Mouse (Mus musculus) testis, postnatal 10 days (tissue): ENCODE data around the gene Dis3.

Source experiments
- DNase-seq: peaks from one replicate; pipeline ENCODE4 v3.0.0; 2021; ENCODE audit warnings: low spot score

Dis3 gene

DNA sequence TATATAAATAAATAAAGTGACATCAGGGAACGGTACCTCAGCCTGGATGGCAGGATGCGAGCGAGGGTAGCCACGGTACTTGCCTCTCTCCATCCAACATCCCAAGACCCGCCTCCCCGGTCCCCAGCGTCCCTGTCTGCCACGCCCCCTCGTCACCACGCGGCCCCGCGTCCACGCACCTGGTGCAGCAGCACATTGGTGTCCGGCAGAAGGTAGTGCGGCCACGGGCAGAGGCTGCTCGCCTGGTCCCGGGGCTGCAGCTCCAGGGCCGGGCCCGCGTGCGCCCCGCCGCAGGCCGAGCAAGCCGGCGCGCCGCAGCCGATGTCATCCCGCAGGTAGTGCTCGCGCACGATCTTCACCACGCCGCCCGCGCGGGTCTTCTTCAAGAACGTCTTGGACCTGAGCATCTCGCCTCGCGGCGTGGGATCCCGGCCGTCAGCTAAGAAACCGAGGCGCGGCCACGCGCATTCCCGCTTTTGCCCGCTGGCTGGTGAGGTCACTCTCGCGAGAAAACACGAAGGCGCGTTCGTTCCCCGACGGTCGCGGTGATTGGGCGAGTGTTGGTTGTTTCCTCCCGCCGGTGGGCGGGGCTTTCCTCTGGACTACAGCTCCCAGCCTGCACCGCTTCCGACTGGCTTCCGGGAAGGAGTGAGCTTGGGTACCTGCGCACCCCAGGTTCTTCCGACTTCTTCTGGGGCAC, at the start of gene Dis3, which contains the start of gene Pibf1:
TSS of gene Dis3 (minus strand) at position 504 of the 700 bp plus-strand sequence.
TSS of gene Pibf1 (plus strand) at position 158 of the 700 bp plus-strand sequence.
- peak; percentile 99 for DNase-seq

DNA sequence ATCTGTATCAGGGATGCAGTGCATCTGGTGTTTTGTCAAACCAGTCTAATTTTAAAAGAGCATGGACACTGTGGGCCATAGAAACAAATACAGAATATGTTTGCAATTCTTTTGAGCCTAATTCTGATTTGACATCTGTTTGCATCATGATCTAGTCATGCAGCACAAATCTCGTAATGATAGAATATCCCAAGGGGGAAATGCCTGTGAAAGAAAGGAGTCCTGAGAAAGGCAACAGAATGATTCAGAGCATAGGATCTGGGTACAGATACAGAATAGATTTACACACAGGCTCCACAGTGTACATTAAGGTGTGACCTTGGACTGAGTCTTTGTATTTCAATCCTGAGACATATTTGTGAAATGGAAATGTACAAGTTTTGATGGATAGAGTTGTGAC, 47.3 kb upstream of the Dis3 start:
- no peak for DNase-seq

DNA sequence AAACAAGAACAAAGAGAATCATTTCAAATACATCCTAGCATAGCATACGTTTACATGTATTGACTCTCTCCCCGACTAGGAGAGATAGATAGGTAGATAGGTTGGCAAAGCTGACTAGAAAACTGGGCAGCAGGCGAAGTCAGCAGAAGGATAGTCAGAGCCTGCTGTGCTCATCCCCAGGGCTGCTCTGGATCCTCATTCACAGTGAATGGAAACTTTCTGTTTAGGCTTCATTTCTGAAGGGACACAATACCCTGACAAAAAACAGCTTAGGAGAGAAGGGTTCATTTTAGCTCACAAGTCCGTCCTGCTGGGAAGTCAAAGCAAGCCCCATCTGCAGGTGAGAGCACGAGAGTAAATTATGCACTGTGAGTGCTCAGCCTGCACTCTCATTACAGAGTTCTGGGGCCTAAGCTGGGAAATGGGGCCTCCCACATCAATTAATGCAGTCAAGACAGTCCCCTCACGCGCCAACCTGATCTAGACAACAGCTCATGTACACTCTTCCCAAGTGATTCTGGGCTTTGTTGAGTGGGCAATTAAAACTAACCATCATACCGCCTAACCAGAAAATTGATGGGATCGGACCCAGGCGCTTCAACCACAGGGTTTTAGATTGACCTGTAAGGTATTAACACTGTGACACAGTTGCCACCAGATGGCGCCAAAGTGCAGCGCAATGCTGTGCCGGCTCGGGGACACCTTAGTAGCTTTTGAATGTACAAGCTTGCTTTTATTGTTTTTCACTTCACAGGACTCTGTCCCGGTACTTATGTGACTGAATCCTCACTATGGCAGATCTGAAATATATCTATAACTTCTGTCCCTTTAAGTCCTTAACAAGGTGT, 42.4 kb upstream of the Dis3 start:
- DNase-seq = peak; percentile 93

DNA sequence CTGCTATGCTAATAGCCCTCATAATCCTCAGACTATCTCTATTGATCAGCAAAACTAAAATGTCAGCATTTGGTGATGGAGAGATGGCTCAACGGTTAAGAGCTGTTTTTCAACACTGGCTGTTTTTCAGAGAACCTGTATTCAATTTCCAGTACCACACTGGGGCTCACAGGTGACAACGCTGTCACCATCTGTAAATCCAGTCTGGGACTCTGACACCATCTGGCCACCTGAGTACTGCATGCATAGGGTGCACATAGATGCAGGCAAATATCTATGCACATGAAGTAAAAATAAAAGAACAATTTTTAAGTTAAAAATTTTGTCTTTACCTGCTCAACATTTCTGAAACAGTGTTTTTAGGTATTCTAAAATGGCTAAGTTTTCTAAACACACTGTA, 40.5 kb upstream of the Dis3 start:
- DNase-seq = no peak

DNA sequence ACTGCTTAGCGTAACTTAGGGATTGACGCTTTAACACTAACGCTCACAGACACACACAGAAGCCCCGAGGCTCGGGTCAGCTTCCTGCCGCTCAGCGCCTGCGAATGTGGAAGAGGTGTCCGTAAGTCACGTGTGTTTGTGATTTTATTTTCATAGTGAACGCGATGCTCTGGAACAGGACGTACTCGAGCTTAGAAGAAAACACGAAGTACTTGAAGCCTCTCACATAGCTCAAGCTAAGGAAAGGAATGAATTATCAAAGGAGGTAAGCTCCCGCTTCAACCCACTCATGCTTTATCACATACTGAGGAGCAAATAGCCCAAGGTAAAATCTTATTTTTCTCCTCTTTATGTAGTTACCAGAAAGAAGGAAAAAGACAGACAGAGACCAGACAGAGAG, 36.7 kb upstream of the Dis3 start:
- no peak for DNase-seq

DNA sequence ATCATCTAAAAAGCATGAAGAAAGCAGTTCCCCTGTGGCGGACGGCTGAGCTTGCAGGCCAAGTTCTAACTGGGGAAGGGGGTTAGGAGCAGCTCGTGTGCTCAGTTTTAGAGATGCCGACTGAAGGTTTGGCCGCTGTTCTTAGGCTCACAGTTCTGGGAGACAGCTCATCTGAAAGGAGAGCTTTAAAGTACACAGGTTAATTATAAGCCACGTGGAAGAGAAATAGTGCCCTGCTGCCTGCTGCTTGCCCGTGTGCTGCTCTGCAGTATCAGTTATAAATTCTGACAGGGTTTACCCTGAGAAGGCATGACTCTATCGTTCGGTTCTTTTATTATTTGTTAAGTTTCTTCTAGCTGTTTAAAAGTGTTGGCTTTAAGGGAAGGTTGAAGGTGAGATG, 36.2 kb upstream of the Dis3 start:
- DNase-seq = no peak

DNA sequence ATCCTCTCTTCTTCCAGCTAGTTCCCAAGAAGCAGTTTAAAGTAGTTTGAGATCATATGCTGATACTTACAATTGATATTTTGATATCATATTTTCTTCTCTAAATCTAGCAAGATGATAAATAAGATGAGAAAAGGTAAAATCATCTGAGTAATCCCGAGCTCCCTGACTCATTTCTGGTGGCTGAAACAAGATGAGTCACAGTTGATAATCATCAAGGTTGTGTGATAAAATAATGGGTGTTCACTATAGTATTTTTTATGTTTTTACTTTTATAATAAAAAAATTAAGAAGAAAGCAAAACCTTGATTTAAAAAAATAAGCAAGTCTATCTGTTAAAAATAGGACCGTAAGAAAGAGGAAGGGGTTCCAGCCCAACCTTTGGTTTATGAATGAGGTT, 34.5 kb upstream of the Dis3 start:
- DNase-seq = no peak

DNA sequence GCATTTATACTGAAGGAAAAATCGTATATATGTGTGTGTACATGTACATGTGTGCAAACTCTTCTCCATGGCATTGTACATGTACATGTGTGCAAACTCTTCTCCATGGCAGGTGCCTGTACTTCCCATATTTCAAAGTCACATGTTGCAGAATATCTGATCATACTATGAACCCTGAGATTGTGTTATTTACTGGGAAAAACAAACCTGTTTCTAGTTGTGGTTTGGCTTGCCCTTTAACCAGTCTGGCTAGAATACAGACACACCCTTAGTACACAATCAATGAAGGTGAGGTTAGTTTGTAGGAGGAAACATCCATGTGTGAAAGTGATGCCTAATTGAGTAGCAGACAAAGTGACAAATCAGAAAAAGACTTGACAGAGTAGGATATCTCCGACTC, 29.5 kb upstream of the Dis3 start:
- DNase-seq = no peak

DNA sequence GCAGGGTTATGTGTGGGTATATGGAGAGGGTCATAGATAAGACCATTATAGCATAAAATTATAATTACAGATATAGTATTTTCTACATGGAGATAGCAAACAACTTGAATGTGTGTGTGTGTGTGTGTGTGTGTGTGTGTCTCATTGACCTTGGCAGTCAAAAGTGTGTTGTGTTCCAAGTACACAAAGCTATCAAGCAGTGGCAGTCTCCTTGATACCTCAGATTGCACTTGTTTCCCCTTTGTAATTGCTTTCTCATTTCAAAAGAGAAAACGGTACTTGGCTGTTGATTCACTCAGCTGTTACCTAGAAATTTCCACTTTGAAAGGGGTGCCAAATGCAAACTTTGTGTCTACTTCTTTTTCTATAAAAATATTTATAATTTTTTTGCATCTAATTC, 27.9 kb upstream of the Dis3 start:
- no peak for DNase-seq

DNA sequence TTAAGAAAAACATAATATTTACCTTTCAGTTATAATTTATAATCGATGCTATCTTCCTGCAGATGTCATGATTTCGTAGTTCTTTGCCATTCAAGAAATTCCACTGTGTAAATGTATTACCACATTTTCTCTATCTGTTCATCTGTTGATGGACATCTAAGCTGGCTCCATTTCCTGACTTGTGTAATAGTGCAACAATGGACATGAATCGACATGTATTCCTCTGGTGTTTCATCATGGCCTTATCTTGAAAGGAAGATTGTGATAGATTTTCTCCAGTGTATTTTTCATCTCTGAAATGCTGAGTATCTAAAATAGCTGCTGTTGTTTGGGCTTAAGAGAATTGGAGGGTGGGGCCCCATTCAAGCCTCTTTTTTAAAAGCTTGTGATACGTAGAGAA, 27.1 kb upstream of the Dis3 start:
- no peak for DNase-seq

DNA sequence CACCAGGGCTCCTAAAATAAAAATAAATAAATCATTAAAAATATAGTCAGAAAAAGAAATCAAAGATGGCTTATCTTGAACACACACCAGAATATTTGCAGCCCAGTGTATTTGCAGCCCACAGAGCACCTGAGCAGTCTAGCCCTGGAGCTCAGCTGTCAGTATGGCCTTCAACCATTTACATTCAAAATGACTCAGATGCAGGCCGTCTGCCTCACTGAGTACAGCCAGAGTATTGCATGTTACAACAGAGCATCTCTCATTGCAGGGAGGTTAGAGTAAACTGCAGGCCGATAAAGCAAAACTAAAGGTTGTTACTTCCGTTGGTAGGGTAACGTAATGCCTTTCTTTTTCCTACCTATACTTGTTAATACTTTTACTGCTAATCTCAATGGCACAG, 24.5 kb upstream of the Dis3 start:
- DNase-seq = no peak

DNA sequence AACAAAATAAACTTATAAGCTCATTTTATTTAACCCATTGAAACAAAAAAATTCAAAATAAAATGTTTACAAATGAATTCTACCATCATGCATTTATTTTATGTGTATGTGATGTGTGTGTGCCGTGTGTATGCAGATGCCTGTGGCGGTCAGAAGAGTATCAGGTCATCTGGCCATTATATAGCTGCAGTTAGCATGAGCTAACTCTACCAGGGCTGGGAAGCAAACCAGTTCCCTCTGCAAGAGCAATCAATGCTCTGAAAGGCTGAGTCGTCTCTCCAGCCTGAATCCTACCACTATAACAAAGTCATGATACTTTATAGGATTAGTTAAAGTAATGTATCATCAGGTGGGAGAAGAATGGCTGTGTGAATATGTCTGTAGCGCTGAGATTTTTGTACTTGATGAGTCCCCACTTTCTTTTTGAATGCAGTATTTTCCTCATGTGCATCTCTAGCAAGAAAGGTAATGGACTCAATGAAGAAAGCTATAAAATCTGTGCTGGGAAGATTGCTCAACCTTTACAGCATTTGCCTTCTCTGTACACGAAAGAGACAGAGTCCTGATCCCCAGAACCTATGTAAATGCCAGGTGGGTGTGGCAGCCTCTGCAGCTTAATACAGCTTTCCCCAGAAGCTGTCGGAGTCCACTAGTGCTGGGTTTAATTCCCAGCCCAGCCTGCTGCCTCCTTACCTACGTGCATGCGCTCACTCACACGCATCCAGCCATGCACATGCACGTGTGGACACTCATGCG, 22.2 kb upstream of the Dis3 start:
- no peak for DNase-seq

DNA sequence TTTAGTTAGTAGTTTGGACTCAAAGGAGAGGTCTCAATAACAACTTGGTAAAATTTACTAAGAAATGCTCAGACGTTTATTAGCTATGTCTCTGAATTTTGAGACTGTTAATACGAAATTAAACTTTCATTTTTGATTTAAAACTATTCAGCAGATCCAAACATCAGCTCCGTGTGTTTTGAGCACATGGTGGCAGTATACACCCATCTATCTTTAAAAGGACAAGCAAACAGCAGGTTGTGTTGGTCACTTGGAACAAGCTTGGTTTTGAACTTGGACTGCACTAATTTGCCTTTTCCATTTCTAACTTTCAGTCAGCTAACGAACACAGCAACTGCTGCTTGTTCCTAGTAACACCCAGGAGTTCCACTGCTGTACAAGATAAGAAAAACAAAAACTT, 18.0 kb upstream of the Dis3 start:
- no peak for DNase-seq

DNA sequence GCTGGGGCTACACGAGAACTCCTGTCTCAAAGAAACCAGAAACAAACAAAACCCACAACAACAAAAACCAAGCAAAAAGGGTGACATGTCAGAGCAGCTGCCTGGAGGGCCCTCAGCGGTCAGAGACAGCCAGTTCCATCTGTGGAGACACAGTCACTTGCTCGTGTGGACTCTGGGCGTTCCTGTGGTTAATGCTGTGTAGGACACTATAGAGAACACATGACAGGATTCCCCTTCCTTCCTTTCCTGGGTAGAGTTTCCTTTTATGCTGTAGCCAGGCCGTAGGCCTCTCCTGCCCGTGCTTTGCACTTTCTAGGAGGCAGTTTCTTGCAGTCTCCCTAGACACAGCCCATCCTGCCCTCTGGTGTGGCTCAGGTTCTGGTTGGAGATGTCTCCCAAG, 9.2 kb upstream of the Dis3 start:
- DNase-seq = no peak

DNA sequence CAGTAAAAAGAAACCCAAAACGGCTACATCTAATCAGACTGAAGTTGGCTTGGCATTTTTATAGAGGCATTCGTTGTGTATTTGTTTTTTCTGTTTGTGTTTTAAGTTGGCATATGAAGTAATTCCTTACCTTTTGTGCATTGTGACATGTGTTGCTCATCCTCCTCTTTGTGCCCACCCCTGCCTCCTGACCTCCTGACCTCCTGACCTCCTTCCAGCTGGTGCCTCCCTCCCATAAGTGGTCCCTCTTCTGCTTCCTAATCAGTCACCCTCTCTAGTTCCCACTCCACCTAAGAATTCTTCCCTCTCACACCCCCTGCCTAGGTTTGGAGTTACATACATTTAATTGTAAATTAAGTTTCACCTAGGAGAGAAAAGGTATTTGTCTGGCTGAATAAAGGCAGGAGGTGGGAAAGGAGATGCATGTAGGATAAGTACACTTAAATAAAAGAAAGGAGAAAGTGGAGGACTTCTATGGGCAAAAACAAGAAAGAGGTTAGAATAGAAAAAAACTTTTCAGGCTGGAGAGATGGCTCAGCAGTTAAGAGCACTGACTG, 8.1 kb upstream of the Dis3 start:
- DNase-seq = no peak

DNA sequence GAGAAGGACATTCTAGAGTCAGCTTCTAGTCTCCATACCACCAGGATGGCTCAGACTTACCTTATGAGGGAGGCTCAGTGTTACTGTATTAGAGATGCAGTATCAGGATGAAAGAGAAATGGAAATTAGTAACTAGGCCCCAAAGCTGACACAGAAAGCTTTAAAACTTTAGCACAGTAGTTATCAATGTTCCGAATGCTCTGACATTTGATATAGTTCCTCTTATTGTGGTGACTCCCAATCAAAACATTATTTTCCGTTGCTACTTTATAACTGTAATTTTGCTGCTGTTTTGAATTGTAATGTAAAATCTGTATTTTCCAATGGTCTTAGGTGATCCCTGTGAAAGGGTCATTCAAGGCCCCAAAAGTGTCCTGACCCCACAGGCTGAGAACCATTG, 7.1 kb upstream of the Dis3 start:
- DNase-seq = no peak

DNA sequence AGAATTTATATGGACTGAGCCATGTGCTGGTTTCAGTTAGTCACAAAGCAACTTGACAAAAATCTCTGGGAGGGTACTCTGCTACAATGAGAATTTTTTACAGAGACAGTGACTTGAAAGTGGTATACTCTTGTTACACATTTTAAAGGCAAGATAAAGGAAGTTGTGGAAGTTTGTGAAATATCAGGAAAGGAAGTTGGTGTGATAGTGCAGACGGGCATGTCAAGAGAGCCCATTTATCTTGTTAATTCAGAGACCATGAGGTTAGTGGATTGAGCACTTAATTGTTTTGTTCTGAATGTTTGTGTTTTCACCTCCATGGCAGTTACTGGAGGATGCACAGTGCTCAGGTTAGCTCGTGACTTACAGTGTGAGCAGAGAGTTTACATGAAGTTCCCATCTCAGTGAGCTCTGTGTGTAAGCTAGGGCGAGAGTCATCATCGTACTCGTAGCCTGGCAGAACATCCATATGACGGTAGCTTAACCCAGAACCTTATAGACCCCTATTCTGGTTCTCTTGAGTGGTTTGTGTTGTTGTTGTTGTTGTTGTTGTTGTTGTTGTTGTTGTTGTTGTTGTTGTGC, 5.1 kb upstream of the Dis3 start:
- no peak for DNase-seq

DNA sequence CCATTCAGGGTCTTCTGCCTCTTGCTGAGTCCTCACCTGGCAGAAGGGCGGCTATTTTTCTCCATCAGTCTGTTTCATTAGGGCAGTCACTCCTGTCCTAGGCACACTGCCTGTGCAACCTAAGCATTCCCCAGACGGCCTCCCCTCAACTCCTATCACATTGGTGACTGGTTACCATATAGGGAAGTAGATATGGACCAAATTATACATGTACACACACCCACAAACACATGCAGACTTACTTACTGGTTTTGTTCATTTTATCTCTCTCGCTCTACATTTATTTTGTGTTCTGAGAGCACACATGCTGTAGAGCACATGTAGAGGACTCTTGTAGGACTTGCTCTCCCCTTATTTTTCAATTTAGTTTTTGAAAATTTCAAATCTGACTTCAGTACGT, 3.5 kb upstream of the Dis3 start:
- no peak for DNase-seq

DNA sequence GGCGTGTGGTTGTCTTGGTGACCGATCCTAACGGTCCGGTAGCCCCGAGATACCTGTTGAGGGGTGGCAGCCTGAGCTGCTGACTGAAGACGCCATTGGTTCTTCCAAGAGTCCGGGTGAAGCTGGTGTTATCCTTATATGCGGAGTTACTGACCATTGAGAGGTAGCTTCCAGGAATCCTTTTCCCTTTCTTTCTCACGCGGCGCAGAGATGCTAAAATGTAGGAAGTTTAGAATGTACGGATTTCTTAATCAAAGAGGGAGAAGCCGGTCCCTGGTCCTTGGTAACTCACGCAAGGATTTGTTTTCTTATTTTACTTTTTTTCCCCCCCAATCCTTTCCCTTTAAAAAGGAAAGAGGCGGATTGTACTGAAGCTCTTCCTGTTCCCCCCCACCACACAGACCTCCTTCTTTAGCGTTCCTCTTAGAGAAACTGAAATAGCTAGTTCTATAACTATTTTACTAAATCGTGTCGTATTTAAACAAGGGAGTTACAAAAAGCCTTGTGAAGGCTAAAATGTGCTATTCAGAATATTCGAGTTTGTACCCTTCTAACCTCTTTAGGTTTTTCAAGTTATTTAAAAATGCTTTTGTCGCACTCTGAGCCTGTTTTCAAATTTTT, 507 bp upstream of the Dis3 start:
- no peak for DNase-seq

DNA sequence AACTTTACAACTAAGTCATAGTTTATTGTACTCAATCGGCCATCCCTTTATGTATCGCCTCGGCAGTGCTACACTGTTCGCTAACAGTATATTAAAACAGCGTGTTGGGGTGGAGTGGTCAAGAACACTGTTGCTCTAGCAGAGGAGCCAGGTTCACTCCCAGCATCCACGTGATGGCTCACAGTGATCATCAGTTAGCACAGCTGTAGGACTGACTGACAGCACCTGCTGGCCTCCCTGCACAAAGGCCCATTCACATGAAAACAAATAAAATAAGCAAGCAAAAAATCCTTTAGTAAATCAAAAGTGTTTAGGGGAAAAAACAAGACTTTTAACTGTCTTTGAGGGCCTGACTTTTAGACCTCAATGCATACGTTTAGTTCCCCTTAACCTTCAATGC, 10.6 kb downstream of the Dis3 start:
- DNase-seq = no peak

DNA sequence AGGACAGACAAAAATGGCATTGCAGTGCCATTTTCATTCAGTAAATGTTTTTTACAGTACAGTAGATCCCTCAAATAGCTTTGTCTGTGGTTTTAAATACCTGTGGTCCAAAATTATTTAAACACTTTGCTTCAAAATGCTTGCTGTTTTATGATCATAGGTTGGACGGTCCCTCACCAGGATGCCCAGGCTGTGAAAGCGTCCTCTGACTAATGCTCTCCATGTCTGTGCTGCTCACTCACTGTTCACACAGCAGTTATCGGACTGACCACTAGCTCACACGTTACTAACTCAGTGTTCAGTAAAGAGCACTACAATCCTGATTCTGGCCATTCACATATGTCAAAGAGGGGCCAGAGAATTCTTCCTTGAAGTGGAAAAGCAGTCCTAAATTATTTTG, 28.4 kb downstream of the Dis3 start:
- no peak for DNase-seq

DNA sequence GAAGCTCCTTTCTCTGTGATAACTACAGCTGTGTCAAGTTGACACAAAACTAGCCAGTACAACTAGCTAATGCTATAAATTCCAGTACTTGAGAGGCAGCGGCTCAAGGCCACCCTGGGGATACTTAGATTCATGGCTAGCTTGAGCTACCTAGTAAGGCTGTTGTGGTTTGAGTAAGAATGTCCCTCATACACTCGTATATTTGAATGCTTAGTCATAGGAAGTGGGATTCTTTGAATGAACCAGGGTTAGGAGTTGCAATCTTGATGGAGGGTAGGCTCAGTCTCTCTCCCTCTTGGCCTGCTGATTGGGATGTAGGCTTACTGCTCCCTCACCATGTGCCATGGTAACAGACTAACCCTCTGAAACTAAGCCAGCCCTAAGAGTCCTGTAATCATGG, 36.5 kb downstream of the Dis3 start:
- DNase-seq = no peak
